Mouse (Mus musculus): ENCODE results near the gene Ndufaf2.

Ndufaf2 gene

GRCm38 (mm10) chr13:108152650-108153372 lies 5.6 kb downstream of the Ndufaf2 start:
- in situ Hi-C loops (cut with MboI; ENCODE audit: low pct_unique_long_range_greater_than_20kb in 1 of 2, low sequenced_read_pairs in 2 of 2, unreplicated experiment in 1 of 2), result no loop called here

- in situ Hi-C loops (cut with MboI; ENCODE audit: low pct_unique_long_range_greater_than_20kb in 1 of 2, low sequenced_read_pairs in 2 of 2, unreplicated experiment in 1 of 2), result no loop called here
Measured at GRCm38 (mm10) chr13:108151782-108152181, 6.6 kb downstream of the Ndufaf2 start.

GRCm38 (mm10) chr13:108144086-108144485 lies 14.3 kb downstream of the Ndufaf2 start:
- in situ Hi-C loops (cut with MboI; ENCODE audit: low pct_unique_long_range_greater_than_20kb in 1 of 2, low sequenced_read_pairs in 2 of 2, unreplicated experiment in 1 of 2), result no loop called here

DNA sequence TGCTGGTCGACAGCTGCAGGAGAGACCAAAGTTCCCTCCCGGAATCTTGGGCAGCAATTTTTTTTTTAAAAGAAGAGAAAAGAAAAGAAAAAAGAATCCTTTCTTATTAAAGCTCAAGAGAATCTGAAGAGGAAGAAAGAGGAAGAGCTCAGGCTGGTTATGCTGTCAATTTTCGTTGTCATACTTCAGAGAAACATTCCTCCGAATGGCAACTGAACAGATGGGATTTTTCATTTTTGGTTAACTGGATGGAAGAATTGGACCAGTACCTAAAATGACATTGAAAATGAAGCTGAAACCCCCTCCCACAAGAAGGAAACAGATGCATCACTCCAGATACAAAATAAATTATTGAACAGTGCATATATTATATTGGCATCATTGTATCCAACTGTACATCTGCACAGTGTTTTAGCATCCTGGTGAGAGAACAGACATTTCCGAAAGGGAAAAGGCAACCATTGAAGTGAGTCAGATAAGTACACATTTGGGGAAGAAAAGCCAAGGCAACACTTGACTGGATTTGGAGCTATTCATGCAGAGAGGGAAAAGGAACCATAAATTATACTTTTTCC lies 19.9 kb downstream of the Ndufaf2 start:
- in situ Hi-C loops (cut with MboI; ENCODE audit: low pct_unique_long_range_greater_than_20kb in 1 of 2, low sequenced_read_pairs in 2 of 2, unreplicated experiment in 1 of 2), result no loop called here

GRCm38 (mm10) chr13:108135617-108136016 lies 22.8 kb downstream of the Ndufaf2 start:
- in situ Hi-C loops (cut with MboI; ENCODE audit: low pct_unique_long_range_greater_than_20kb in 1 of 2, low sequenced_read_pairs in 2 of 2, unreplicated experiment in 1 of 2), result no loop called here

- in situ Hi-C loops (cut with MboI; ENCODE audit: low pct_unique_long_range_greater_than_20kb in 1 of 2, low sequenced_read_pairs in 2 of 2, unreplicated experiment in 1 of 2), result no loop called here
Measured at GRCm38 (mm10) chr13:108132031-108132819, 26.2 kb downstream of the Ndufaf2 start.

GRCm38 (mm10) chr13:108130737-108131136 lies 27.7 kb downstream of the Ndufaf2 start:
- in situ Hi-C loops (cut with MboI; ENCODE audit: low pct_unique_long_range_greater_than_20kb in 1 of 2, low sequenced_read_pairs in 2 of 2, unreplicated experiment in 1 of 2), result no loop called here

DNA sequence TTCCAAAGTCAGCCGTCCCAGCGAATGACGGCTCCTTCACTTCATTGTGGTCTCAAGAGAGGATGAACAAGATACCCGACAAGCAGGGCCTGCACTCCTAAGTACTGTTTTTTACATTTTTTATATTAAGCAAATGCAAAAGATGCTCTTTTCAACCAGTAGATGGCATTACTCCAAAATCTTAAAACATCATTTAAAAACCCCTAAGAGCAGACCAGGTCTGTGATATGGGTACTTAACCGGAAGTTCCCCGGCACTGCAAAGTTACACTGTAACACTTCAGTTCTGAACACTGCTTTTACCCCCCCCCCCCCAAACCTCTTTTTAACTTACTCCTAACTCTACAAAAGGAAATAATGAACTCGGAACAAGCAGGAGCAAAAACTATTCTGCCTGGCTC lies 29.4 kb downstream of the Ndufaf2 start:
- in situ Hi-C loops (cut with MboI; ENCODE audit: low pct_unique_long_range_greater_than_20kb in 1 of 2, low sequenced_read_pairs in 2 of 2, unreplicated experiment in 1 of 2), result no loop called here

GRCm38 (mm10) chr13:108127883-108128282 lies 30.5 kb downstream of the Ndufaf2 start:
- in situ Hi-C loops (cut with MboI; ENCODE audit: low pct_unique_long_range_greater_than_20kb in 1 of 2, low sequenced_read_pairs in 2 of 2, unreplicated experiment in 1 of 2), result no loop called here

DNA sequence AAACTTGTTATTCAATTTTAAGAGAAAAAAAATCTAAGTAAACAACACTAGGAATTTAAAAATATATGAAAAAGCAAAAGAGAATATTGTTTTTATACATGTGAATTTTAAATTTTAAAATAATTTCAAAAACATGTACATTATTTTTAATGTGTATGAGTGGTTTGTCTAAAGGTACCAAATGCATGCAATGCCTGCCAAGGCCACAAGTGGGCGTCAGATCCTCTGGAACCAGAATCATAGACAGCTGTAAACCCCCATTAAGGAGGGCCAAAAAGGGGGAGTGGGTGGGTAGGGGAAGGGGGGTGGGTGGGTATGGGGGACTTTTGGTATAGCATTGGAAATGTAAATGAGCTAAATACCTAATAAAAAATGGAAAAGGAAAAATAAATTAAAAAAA lies 31.3 kb downstream of the Ndufaf2 start:
- in situ Hi-C loops (cut with MboI; ENCODE audit: low pct_unique_long_range_greater_than_20kb in 1 of 2, low sequenced_read_pairs in 2 of 2, unreplicated experiment in 1 of 2), result no loop called here

- in situ Hi-C loops (cut with MboI; ENCODE audit: low pct_unique_long_range_greater_than_20kb in 1 of 2, low sequenced_read_pairs in 2 of 2, unreplicated experiment in 1 of 2), result no loop called here
Measured at GRCm38 (mm10) chr13:108126246-108126645, 32.2 kb downstream of the Ndufaf2 start.

DNA sequence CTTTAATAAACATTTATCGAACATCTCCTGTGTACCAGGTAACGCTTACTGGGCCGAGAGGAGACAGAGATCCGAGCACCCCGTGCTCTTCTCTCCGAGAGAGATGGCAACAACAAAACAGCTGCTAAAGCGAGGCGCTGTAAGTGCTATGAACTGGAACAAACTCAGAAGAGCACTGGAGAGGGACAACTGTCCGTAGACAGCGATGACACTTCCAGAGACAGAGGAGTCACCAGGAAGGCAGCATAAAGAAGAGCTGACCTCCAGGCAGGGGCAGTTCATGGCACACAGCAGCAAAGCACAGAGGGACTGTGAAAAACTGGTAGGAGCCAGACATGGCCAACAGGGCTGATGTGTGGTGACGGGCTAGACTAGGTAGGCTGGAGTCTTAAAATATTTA lies 34.3 kb downstream of the Ndufaf2 start:
- in situ Hi-C loops (cut with MboI; ENCODE audit: low pct_unique_long_range_greater_than_20kb in 1 of 2, low sequenced_read_pairs in 2 of 2, unreplicated experiment in 1 of 2), result no loop called here

DNA sequence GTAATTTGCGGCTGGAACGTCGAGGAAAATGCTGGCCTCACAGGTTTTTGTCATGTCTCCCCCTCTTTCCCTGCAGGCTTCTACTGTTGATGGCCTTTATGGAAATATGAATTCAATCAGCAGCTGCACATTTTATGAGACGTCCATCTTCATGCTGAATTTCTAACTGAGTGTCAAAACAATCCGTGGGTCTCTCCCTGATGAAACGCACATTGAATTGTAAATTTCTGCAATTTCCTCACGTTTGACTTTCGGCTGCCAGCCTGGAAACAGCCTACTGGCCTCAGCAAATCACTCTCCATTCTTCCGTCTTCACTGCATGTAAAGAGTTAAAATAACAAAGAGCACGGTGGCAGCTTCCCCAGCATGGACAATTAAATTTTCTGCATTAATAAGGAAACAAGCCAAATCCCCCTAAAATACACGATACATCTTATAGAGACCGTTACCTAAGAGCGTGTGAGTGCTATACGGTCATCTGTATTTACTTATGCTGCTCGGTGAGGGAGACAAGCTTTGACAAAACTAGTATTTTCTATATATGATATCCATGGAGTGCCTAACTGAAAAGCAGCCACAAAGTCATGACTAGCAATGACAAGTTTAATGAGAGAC lies 35.2 kb downstream of the Ndufaf2 start:
- in situ Hi-C loops (cut with MboI; ENCODE audit: low pct_unique_long_range_greater_than_20kb in 1 of 2, low sequenced_read_pairs in 2 of 2, unreplicated experiment in 1 of 2), result no loop called here

- in situ Hi-C loops (cut with MboI; ENCODE audit: low pct_unique_long_range_greater_than_20kb in 1 of 2, low sequenced_read_pairs in 2 of 2, unreplicated experiment in 1 of 2), result no loop called here
Measured at GRCm38 (mm10) chr13:108119411-108120310, 38.8 kb downstream of the Ndufaf2 start.

GRCm38 (mm10) chr13:108118188-108118587 lies 40.2 kb downstream of the Ndufaf2 start:
- in situ Hi-C loops (cut with MboI; ENCODE audit: low pct_unique_long_range_greater_than_20kb in 1 of 2, low sequenced_read_pairs in 2 of 2, unreplicated experiment in 1 of 2), result no loop called here

DNA sequence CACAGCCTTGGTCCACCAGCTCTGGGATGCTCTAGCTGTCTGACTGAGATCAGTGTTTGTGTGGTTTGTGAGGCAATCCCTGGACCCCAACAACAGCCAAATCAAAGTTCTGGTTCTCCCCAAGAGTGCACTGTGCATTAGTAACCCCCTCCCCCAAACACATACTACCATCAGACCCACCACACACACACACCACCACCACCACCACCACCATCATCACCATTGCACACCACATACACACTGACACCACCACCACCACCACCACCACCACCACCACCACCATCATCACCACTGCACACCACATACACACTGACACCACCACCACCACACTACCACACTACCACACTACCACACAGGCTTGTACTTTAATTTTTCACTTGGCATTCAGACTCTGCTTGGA lies 40.8 kb downstream of the Ndufaf2 start:
- in situ Hi-C loops (cut with MboI; ENCODE audit: low pct_unique_long_range_greater_than_20kb in 1 of 2, low sequenced_read_pairs in 2 of 2, unreplicated experiment in 1 of 2), result no loop called here

- in situ Hi-C loops (cut with MboI; ENCODE audit: low pct_unique_long_range_greater_than_20kb in 1 of 2, low sequenced_read_pairs in 2 of 2, unreplicated experiment in 1 of 2), result no loop called here
Measured at GRCm38 (mm10) chr13:108114257-108114656, 44.2 kb downstream of the Ndufaf2 start.

- in situ Hi-C loops (cut with MboI; ENCODE audit: low pct_unique_long_range_greater_than_20kb in 1 of 2, low sequenced_read_pairs in 2 of 2, unreplicated experiment in 1 of 2), result no loop called here
Measured at GRCm38 (mm10) chr13:108113536-108113935, 44.9 kb downstream of the Ndufaf2 start.
